Mouse (Mus musculus) MEL-GATA-1-ER (cell line): ENCODE data around the gene Snrnp70.

Experiments
- DNase-seq: peaks from one replicate; pipeline ENCODE4 v3.0.0-alpha.2; 2012; ENCODE audit warnings: low read depth; ENCODE audit errors: extremely low read depth

Gene Snrnp70

GRCm38 (mm10) chr7:45395578-45396336 is at the start of gene Snrnp70:
TSS of gene Snrnp70 (minus strand) at chr7:45395742.
- DNase-seq: peak; percentile 99

DNA sequence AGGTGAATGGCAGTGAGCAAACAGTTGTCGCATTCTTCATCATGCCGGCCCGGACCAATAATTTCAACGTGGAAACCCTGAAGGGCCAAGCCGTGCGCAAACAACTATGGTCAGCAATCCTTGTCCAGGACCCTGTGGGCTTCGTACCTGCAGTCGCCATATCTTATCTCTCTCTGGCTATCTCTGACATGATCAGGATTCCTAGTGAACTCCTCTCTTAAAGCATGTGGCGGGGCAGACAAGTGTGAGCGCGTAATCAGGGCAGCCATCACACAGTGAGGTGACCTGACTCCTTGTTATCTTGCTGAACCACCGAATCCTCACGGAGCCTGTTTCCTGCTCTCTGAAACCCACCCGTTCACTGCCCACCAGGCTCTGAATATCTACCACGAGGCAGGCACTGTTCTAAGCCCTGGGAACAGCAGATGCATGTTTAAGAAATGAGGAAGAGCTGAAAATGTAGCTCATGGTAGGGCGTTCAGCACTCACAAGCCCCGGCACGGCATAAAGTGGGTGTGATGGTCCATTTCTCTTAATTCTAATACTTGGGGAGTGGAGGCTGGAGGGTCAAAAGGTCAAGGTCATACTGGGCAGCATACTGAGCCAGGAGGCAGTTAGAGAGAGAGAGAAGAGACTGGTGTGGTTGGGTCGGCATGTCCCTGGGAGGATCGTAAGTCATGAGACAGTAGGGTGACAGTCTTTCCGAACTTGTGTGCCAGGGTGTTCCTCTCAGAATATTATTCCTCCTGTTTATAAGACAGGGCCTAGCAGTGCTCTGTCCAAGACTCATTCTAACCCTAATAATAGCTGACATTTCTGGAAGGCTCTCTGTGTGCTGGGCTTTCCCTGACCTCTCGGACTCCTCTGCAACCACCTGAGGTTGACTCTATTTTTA is 48.2 kb upstream of the Snrnp70 start:
- no peak for DNase-seq

DNA sequence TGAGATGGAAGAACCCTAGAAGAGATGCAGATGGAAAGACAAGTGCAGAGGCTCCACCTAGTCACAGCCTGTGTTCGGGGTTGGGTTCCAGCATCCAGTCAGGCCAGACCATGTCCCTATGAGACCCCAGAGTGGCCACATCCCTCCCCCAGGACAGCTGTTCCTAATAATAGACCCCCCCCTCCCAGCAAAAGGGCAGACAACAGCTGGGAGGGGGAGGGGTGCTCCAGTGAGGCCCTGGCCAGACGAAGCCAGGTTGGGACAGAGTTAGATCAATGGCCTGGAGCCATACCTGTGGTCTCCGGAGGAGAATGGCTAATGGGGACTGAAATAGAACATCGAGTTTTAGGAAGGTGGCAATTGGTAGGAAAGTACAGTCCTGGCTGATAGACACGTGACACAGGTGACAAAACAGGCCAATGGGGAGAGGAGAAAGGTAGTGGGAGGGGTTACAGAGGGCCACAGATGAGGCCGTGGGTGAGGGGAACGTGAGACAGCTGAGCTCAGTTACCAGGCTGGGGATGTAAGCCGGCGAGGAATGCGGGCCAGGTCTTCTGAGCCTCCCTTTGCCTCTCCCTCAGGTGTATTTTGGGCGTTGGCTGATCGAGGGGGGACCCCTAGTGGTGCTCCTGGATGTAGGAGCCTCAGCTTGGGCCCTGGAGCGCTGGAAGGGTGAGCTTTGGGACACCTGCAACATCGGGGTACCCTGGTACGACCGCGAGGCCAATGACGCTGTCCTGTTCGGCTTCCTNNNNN is 42.2 kb upstream of the Snrnp70 start, which contains the start of gene Ruvbl2:
Ruvbl2 (minus strand) TSS at position 576 of the 756 bp plus-strand sequence.
- no peak for DNase-seq

GRCm38 (mm10) chr7:45437046-45437445 is 41.5 kb upstream of the Snrnp70 start:
- DNase-seq: no peak

DNA sequence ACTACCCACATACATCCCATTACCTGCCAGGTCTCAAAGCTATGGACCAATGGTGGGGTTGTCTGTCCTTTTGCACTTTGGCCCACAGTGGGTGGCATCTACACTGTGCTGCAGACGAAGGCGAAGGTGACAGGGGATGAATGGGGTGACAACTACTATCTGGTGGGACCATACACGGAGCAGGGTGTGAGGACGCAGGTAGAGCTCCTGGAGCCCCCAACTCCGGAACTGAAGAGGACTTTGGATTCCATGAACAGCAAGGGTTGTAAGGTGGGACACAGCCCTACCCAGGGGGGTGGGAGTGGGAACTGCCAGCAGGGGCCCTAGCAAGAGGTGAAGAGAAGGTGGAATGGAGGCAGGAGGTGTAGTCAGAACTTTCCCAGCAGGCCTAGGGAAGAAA is 40.9 kb upstream of the Snrnp70 start:
- no peak for DNase-seq

DNA sequence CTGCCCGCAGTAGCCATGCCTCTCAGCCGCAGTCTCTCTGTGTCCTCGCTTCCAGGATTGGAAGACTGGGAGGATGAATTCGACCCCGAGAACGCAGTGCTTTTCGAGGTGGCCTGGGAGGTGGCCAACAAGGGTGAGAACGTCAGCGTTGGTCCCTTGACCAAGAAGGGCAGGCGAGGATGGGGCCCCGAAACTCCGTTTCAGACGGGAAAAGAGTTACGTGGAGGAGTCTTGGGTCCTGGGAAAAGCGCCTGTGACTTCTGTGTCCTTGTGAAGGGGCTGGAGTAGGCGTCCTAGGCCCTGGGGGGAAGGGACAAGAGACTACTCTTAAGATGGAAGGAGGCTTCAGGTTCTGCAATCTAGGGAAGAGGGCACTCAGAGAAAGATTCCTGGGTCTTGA is 39.5 kb upstream of the Snrnp70 start:
- no peak for DNase-seq

GRCm38 (mm10) chr7:45434203-45435015 is 38.9 kb upstream of the Snrnp70 start, which contains the start of gene Gys1:
TSS of gene Gys1 (plus strand) at chr7:45434844.
- DNase-seq: peak; percentile 99

- DNase-seq: no peak
These were observed 38.3 kb upstream of the Snrnp70 start for GRCm38 (mm10) chr7:45433835-45434202.

DNA sequence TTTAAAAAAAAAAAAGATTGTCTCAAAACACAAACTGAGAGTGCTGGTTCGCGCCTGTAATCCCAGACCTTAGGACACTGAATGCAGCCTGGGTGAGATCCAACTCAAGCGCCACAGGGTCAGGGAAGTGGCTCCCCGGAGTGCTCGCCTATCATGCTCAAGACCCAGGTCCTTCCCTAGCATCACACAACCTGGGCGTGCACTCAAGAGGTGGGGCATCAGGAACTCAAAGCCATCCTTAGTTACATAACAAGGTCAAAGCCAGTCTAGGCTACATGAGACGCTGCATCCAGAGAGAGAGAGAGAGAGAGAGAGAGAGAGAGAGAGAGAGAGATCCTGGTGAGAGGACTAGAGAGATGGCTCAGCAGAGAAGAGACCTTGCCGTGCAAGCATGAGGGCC is 31.0 kb upstream of the Snrnp70 start:
- no peak for DNase-seq

DNA sequence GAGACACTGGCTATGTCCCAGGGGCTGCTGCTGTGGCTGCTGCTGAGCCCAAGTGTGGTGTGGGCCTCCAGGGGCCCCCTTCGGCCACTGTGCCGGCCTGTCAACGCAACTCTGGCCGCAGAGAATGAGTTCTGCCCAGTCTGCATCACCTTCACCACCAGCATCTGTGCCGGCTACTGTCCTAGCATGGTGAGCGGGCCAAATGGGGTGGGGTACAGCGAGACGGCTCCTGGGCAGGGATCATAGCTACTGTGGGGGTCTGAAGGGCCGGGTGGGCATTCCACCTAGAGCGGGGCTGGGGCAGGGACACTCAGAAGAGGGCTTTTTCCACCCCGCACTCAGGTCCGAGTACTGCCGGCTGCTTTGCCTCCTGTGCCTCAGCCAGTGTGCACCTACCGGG is 25.7 kb upstream of the Snrnp70 start:
- no peak for DNase-seq

GRCm38 (mm10) chr7:45420615-45420919 is 25.0 kb upstream of the Snrnp70 start, which contains the start of gene Lhb:
TSS of gene Lhb (plus strand) at chr7:45420820.
- DNase-seq: no peak

GRCm38 (mm10) chr7:45419859-45420614 is 24.5 kb upstream of the Snrnp70 start:
- DNase-seq: no peak

GRCm38 (mm10) chr7:45417962-45418492 is 22.5 kb upstream of the Snrnp70 start:
- no peak for DNase-seq

DNA sequence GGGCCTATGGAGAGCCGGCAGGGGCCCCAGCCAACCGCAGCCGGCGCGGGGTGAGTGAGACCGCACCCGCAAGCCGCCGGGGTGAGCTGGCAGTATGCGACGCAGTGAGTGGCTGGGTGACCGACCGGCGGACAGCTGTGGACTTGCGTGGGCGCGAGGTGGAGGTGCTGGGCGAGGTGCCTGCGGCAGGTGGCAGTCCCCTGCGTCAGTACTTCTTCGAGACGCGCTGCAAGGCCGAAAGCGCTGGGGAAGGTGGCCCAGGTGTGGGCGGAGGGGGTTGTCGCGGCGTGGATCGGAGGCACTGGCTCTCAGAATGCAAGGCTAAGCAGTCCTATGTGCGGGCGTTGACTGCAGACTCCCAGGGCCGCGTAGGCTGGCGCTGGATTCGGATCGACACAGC is 20.1 kb upstream of the Snrnp70 start:
- DNase-seq: no peak

DNA sequence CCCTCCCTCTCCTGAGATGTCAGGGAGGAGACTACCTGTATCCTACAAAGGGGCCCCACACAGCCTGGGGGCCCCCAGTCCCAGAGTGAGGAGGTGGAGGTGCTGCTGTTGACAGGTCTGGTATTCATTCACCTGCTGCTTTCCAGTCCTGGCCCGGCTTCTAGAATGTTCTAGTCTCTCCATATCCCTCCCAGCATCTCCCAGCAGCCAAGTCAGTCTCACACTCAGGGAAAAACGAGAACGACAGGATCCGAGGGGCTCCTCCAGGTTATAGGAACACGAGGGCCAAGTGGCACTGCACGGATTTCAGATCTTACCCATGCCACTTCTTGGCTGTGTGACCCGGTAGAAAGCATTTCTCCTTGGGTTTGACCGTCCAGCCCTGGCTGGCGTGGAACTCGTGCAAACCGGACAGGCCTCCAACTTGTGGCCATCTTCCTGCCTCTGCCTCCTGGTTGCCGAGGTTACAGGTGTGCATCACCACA is 19.2 kb upstream of the Snrnp70 start:
- no peak for DNase-seq

DNA sequence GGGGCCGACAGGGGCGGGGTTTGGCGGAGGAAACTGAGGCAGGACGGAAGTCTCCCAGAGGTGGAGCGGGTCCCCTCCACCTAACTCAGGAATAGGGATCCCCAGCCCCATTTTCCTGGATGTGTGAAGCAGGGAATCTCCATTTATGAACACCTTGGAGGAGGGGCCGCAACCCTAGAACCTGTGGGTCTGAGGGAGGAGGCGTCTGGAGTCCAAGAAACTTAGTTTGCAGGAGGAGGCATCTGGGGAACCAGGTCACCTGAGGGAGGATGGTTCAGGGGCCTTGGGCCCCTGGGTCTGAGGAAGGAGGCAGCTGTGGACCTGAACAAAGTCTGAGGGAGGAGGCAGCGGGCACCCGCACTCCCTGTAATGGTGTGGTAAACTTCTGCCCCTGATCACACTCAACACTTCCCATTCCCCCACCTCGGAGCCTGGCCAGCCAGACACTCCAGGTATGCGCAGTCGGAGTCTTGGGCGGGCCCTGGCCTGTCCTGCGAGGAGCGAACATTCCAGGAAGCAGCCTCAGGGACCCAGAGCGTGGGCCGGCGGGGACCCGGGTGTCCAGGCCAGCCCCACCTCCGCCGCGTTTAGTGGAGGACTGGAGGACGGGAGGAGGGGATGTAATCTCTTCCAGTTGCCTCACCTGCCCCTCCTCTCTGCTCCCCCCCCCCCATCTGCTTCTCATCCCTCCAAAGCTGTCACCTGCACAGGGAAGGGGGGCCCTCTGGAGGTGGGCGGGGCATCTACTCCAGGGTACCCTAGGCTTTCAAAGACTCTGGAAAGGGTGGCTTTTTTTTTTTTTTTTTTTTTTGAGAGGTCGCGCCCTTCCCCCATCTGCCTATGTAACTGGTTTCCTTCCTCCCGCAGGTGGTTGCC is 18.6 kb upstream of the Snrnp70 start:
- no peak for DNase-seq

- DNase-seq: no peak
These were observed 17.7 kb upstream of the Snrnp70 start, which contains the start of gene Ntf5 for GRCm38 (mm10) chr7:45413113-45413863. TSS of gene Ntf5 (plus strand) at chr7:45413695.

DNA sequence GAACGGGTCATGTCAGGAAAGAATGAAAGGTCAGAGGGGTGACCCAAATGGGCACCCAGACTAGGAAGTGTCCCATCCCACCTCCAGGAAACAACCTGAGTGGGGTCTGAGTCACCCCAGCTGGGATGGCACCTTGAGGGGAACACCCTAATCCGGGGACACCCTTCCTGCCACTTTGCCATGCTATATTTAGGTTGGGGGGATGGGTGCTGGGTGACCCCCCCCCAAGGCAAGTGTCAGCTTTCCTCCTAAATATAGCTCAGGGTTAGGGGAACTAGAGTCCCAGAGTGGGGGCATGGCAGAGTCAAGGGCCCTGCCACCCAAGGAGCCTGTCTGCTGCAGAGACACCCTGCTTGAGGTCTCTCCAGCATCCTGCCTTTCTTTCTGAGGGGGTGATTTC is 16.9 kb upstream of the Snrnp70 start:
- no peak for DNase-seq
